Mouse (Mus musculus): ENCODE data around the gene Tnip3.

- no peak for TF ChIP-seq POLR2A (IDR thresholded peaks at IDR 0.05; ENCODE audit: insufficient read depth, low read length)
- no peak for TF ChIP-seq CTCF (IDR thresholded peaks at IDR 0.05; ENCODE audit: low read depth, low read length)
Measured at GRCm38 (mm10) chr6:65540138-65540537, 15.0 kb downstream of the Tnip3 start.
